Mouse (Mus musculus) cerebellum, adult 11 months (tissue): Measurements from ENCODE around the gene Ccnq.

Source experiments
- DNase-seq: peaks from one replicate; pipeline ENCODE4 v3.0.0; 2022

Ccnq gene

GRCm38 (mm10) chr11:78750885-78751842 lies at the start of gene Ccnq:
Ccnq (minus strand) TSS chr11:78751729.
- peak; percentile 30 for DNase-seq

GRCm38 (mm10) chr11:78801094-78801493 lies 49.6 kb upstream of the Ccnq start:
- no peak for DNase-seq

DNA sequence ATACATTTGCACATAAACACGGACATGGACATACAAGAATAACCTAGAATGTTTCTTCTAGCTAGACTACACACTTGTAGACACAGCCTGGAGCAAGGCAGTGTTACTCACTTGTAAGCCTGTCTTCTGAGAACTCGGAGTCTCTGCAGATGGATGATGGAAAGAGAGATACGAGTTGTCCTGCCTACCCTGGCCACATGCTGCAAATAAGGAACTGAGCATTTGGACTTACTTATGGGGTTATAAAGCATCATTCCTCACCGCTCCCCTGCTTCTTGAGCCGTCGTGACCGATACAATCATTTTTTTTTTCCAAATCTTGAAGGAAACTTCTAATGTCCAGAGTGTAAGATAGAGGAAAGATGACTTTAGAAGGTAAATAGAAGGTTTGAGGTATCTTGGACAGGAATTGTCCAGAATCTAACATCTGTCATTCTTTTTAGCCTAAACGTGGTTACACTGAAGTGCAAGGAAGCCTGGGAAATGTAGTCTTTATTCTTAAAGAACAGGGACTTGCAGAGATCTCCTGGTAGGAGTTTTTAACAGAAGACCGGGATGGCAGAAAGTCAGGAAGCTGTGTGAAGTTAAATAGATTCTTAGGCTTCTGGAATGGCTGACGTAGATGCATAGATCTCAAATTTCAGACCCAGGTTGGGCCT lies 44.7 kb upstream of the Ccnq start:
- DNase-seq: no peak

GRCm38 (mm10) chr11:78793116-78793515 lies 41.6 kb upstream of the Ccnq start:
- no peak for DNase-seq

- DNase-seq: no peak
Observed at GRCm38 (mm10) chr11:78792465-78792864, 40.9 kb upstream of the Ccnq start.

- no peak for DNase-seq
Observed at GRCm38 (mm10) chr11:78792055-78792454, 40.5 kb upstream of the Ccnq start.

GRCm38 (mm10) chr11:78791582-78791981 lies 40.1 kb upstream of the Ccnq start:
- DNase-seq: peak; percentile 6

- no peak for DNase-seq
Observed at GRCm38 (mm10) chr11:78789370-78790060, 38.0 kb upstream of the Ccnq start.

- DNase-seq: no peak
Observed at GRCm38 (mm10) chr11:78786013-78786431, 34.5 kb upstream of the Ccnq start.

DNA sequence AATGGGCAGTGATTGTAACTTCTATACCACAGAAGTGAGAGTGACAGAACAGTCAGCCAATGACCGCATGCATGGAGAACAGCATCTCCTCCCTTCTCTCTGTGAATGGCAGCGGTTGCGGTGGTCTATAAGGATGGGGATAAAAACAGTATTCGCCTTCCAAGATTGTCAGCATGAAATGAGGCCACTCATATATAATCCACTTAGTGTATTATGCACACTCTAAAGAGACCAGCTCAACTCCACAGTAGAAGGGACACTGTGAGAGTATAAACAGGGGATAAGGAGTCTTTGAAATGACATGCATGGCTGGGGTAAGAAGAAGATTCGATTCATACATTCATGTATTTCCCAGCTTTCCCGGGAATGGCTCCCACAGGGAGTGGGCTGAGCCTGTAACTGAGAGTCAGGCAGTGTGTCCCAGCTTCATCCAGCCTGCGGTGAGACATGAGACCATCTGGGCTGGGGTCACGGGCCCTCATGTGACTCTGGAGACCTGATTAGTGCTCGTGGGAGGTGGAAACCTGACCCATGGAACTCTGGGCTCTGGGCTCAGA lies 31.3 kb upstream of the Ccnq start:
- no peak for DNase-seq

GRCm38 (mm10) chr11:78782326-78782725 lies 30.8 kb upstream of the Ccnq start:
- no peak for DNase-seq

- no peak for DNase-seq
Observed at GRCm38 (mm10) chr11:78780571-78780970, 29.0 kb upstream of the Ccnq start.

DNA sequence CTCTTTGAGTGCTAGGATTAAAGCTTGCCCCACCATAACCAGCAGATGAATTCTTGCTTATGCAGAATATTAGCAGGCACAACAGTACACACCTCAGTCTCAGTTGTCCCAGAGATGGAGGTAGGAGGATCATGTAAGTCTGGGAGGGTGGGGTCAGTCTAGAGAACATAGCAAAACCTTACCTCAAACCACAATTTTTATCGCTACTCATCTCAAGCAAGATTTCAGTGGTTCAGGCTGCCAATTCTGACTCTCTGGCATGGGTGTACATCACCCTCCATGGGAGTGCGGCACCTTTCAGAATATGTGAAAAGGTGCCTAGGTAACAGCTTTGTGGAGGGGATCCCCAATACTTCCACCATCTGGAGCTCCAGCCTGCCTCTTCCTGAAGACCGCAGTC lies 28.5 kb upstream of the Ccnq start:
- DNase-seq: no peak

DNA sequence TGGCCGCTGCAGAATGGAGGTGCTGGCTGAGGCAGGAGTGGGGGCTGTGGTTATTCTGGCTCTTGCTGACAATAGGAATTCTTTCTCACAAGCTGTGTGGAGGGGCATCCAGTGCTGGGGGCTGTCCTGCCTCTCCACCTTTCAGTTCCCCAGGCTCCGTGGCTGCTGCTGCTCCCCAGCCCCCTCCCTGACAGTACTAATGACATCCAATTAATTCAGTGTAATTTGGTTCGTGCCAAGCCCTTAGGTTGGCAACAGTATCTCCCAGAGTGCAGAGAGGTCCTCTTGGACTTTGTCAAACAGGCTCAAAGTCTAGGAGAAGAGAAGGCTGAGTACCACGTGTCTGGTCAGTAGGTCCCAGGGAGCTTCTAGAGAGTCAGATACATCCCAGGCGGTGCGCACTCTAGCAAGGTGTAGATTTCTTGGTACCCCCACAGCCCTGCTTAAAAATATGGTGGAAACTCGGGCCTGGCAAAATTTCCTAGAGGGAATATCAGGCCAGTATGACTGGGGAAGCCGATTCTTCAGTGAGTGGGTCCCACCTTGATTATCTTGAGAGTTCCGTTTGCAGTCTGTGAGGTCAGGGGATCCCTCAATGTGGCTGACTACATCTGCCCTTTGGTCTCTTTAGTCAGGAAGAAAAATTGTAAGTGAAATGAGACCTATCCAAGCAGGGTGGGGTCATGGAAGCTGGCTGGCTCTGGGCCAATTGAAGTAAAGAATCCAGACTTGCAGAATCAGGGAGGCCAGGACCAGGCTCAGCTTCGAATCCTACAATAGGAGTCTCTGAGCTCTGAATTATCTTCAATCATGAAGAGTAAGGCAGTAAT lies 26.5 kb upstream of the Ccnq start:
- no peak for DNase-seq

GRCm38 (mm10) chr11:78771751-78772283 lies 20.3 kb upstream of the Ccnq start:
- no peak for DNase-seq

DNA sequence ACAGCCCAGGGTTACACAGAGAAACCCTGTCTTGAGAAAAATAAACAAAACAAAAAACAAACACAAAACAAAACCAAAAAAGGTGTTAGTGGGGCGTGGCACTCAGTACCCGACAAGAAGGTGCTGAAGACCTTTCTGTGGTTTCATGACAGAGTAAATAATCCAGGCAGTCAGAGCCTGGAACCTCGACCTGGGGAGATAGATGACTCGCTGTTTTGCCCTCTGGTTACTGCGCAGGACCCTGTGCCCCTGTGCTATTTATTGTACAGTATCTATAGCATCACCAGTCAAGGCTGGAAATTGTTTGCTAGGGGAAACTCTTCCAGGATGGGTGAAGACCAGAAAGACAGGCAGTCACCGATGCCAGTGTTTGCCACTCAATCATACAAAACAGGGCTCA lies 18.9 kb upstream of the Ccnq start:
- DNase-seq: no peak

GRCm38 (mm10) chr11:78768778-78769177 lies 17.2 kb upstream of the Ccnq start:
- DNase-seq: no peak

GRCm38 (mm10) chr11:78766069-78766830 lies 14.7 kb upstream of the Ccnq start:
- DNase-seq: no peak

DNA sequence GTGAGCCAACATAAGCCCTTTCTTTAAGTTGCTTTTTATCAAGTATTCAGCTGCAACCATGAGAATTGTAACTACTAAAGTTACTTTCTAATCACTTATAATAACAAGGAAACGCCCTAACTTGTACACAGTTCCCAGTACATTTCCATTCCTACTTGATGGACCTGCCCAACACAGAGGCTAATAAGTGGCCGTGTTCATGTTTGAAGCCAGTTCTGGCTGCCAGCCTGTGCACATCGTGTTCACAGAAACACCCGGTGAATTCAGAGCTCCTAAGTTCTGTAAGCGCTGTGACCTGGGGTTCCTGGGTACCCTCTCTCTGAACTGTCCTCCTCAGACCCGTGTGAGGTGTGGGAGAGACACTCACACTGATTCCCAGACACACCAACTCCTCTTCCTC lies 13.3 kb upstream of the Ccnq start:
- no peak for DNase-seq

DNA sequence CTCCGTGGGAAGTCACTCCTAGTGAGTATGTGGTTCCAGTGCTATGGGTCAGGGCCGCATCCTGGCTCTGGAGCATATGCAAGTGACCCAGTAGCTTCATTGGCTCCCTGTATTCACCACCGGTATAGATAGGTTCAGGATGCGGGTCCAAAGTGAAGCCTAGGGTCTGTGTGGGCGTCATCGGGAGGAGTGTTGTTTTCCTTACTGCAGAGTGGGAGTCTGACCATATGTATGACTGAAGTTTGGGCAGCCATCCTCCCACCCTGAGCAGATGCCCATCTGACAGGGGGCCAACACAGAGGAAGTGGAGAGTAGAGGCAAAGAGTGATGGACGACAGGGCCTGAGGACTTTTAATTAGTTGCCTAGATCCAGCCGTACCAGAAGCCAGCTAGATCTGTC lies 12.8 kb upstream of the Ccnq start:
- no peak for DNase-seq

DNA sequence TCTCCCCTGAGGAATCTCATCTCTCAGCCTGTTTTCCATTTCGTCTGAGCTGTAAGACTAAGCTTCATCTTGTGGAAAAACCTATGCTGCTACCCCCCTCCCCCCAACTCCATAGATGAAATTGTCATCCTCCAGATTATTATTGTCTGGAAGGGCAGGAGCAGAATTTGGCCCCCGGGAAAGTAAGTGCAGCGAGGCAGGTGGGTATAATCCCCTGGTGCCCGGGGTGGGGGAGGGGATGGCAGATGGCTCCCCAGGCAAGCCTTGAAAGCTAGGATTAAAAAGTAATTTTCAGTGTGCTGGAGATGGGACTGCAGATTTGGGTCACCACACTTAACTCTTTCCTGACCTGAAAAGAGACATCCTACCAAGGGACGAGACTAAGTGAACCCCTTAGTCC lies 10.7 kb upstream of the Ccnq start:
- no peak for DNase-seq
